Mouse (Mus musculus) heart, embryonic 10.5 days (tissue): ENCODE results near the gene Spaca9. TPM values are rescaled to one million over a fixed set of nuclear protein-coding genes. Genes with fewer than 3 reads are reported as not detected.

Experiments used
- DNase-seq: peaks from one replicate; pipeline ENCODE4 v3.0.0-alpha.2; 2017; ENCODE audit warnings: low spot score
- H3K27ac ChIP-seq: fragments of 300-500 bp; sonication (generic); 2 replicates; pipeline ENCODE4 v1.5.1; 2016; ENCODE audit warnings: mild to moderate bottlenecking
- H3K27me3 ChIP-seq: fragments of 300-500 bp; sonication (generic); 2 replicates; pipeline ENCODE4 v1.6.1; 2016; ENCODE audit warnings: mild to moderate bottlenecking; ENCODE audit not compliant: poor library complexity, insufficient read depth, severe bottlenecking
- H3K36me3 ChIP-seq: fragments of 300-500 bp; sonication (generic); 2 replicates; pipeline ENCODE4 v1.6.1; 2016; ENCODE audit warnings: mild to moderate bottlenecking, moderate library complexity
- H3K4me1 ChIP-seq: fragments of 300-500 bp; sonication (generic); 2 replicates; pipeline ENCODE4 v1.6.1; 2016; ENCODE audit warnings: mild to moderate bottlenecking
- H3K4me3 ChIP-seq: fragments of 300-500 bp; sonication (generic); 2 replicates; pipeline ENCODE4 v1.5.1; 2016; ENCODE audit warnings: mild to moderate bottlenecking, moderate library complexity
- H3K9me3 ChIP-seq: fragments of 300-500 bp; sonication (generic); 2 replicates; pipeline ENCODE4 v1.6.1; 2016; ENCODE audit warnings: mild to moderate bottlenecking, moderate library complexity
- WGBS: fragments of 180-500 bp; shearing (Covaris S2); methylation state at CpG from one replicate; pipeline ENCODE4 v1.1.7; 2016; 5-methylcytosine and 5-hydroxymethylcytosine counted together
- polyA plus RNA-seq: library from polyadenylated mRNA; unstranded; fragments of >200 nt; fragmentation: Nextera tagmentation; extraction: Ambion mirVana; gene quantifications from 2 replicates; pipeline ENCODE4 v1.2.1, GENCODE M21; 2016

Spaca9 gene
- polyA plus RNA-seq, 1 experiment from 2014 or later: 4.7 TPM

DNA sequence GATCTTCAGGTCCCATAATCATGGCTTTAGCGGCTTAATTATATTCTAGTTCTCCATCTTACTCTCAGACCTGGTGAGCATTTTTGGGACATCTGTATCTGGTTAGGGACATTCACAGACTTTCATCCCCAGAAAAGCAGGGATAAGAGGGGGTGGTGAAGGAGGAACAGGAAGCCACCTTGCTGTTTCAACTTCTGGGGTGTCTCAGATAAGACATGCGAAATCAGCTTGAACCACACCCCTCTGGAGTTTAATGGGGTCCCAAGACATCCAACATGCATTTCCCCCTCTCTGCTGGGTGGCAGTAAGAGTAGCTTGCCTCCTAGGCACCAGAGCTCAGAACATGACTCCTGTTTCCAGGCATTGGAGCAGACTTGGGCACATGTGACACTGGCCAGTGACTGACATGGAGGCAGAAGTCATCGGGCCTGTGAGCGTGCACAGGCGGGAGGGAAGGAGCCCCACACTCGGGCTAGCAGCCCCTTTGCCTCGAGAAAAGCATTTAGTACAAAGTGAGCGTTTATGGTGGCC lies 6.6 kb upstream of the Spaca9 start:
- WGBS: 65% methylated on average over 8 of the region's 8 CpGs
- Histone ChIP-seq H3K27me3 (peaks cover 13% of the 10 kb centered on the region; the same call in 1 of the 2 replicates), H3K4me3 (no peak overlapping the region), H3K27ac (no peak overlapping the region), H3K4me1 (peaks cover 4% of the 10 kb centered on the region; the same call in 1 of the 2 replicates), H3K9me3 (no peaks in the 10 kb centered on the region), H3K36me3 (no peaks in the 10 kb centered on the region)
- DNase-seq: no peak

- peak; percentile 92 for DNase-seq
- H3K4me3 ChIP-seq: no peak overlapping the region
- WGBS: 62% methylated on average over 8 of the region's 8 CpGs
- peaks cover 26% of the 10 kb centered on the region for H3K4me1 ChIP-seq
- H3K36me3 ChIP-seq: no peaks in the 10 kb centered on the region
- no peak overlapping the region for H3K27ac ChIP-seq
- H3K27me3 ChIP-seq: peaks cover 16% of the 10 kb centered on the region; the same call in 1 of the 2 replicates
- H3K9me3 ChIP-seq: no peaks in the 10 kb centered on the region
Observed at GRCm38 (mm10) chr2:28701646-28702262, 2.2 kb upstream of the Spaca9 start.

GRCm38 (mm10) chr2:28698566-28698965 lies 961 bp downstream of the Spaca9 start:
- DNase-seq: no peak
- Histone ChIP-seq H3K27me3 (peaks cover 14% of the 10 kb centered on the region), H3K36me3 (no peaks in the 10 kb centered on the region), H3K27ac (no peak overlapping the region), H3K9me3 (no peaks in the 10 kb centered on the region), H3K4me3 (0 out of 2 replicates have a peak overlapping the region, but pooled peaks have one; percentile 79), H3K4me1 (peaks cover 22% of the 10 kb centered on the region)
- WGBS: 71% methylated on average over 5 of the region's 5 CpGs

DNA sequence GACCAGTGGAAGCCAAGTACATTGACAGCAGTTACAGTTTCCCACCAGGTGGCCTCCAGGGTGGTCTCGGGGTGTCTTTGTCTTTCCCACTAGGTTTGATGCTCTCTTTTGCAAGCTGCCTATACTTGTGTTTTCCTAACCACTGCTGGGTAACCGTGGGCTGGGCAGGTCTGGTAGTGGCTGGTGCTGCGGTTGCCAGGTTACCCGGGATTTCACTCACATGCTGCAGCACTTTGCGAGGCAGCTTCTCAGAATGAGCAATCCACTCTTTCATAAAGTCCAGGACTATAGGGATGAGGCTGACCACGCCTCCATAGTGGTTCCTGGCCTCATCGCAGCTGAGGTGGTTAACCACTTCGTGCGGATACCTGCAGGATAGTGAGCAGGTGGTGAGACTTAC lies 6.8 kb downstream of the Spaca9 start:
- no peaks in the 10 kb centered on the region for H3K9me3 ChIP-seq
- WGBS: 77% methylated on average over 9 of the region's 9 CpGs
- H3K4me1 ChIP-seq: no peaks in the 10 kb centered on the region; the same call in 1 of the 2 replicates
- DNase-seq: no peak
- H3K27ac ChIP-seq: no peak overlapping the region
- H3K27me3 ChIP-seq: peaks cover 6% of the 10 kb centered on the region
- peaks cover 4% of the 10 kb centered on the region for H3K36me3 ChIP-seq
- no peak overlapping the region for H3K4me3 ChIP-seq

DNA sequence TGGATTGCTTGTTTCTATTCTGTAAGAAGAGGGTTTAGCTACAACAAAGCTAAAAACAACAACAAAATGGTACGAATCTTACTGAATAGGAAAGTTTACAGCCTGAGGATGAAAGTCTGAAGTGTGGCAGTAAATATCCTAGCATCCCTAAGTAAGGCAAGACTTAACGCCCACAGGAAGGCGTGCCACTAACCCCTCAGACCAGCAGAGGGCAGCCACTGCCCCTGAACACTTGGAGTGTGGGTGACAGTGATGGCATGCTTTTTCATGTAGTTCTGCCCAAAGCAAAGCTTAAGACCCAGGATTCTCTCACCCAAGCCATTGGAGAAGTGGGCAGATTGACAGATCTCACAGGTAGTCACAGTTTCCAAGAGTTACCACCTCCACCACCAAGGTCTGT lies 11.1 kb downstream of the Spaca9 start:
- Histone ChIP-seq H3K4me1 (no peaks in the 10 kb centered on the region), H3K27ac (no peak overlapping the region), H3K36me3 (peaks cover 47% of the 10 kb centered on the region), H3K27me3 (no peaks in the 10 kb centered on the region), H3K9me3 (no peaks in the 10 kb centered on the region), H3K4me3 (no peak overlapping the region)
- WGBS: 43% methylated on average over 3 of the region's 3 CpGs
- no peak for DNase-seq

DNA sequence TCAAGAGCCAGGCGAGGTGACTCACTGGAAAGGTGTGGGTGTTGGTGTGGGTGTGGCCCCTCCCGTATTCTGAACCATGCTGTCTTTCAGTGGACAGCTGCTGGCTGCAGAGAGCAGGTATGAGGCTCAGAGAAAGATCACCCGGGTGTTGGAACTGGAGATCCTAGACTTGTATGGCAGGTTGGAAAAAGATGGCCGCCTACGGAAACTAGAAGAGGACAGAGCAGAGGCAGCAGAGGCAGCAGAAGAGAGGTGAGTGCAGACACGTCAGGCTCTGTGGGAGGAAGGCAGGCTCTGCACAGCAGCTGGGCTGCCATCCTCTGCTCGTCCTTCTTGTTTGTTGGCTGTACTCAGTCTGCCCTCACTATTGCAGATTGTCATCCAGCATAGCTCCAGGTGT lies 13.6 kb downstream of the Spaca9 start:
- H3K27me3 ChIP-seq: no peaks in the 10 kb centered on the region
- H3K36me3 ChIP-seq: peaks cover 72% of the 10 kb centered on the region
- H3K4me1 ChIP-seq: no peaks in the 10 kb centered on the region
- 84% methylated on average over 7 of the region's 7 CpGs for WGBS
- no peaks in the 10 kb centered on the region for H3K9me3 ChIP-seq
- no peak for DNase-seq
- H3K4me3 ChIP-seq: no peak overlapping the region
- H3K27ac ChIP-seq: no peak overlapping the region

GRCm38 (mm10) chr2:28681718-28682117 lies 17.8 kb downstream of the Spaca9 start:
- Histone ChIP-seq H3K36me3 (peaks cover 95% of the 10 kb centered on the region), H3K4me3 (no peak overlapping the region)

DNA sequence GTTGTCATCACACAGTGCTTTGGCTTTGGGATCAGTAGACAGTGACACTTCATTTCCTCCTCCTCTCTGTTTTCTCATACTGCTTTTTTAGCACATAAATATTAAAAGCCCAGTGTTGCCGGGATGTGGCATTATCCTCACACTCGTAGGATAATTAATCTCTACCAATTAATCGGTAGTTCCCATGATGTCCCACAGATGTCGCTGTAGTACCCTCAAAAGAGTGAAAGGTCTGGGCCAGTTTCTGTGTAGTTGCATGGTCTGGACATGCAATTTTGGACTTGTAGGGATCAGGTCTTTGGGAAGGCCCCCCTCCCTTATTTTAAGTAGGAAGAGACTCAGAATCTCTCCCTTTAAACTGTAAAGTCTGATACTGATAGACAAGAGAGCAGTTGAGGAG lies 18.8 kb downstream of the Spaca9 start:
- no peak overlapping the region for H3K4me3 ChIP-seq
- 42% methylated on average over 4 of the region's 4 CpGs for WGBS
- H3K27ac ChIP-seq: no peak overlapping the region
- no peaks in the 10 kb centered on the region for H3K4me1 ChIP-seq
- H3K36me3 ChIP-seq: peaks cover 95% of the 10 kb centered on the region
- no peaks in the 10 kb centered on the region for H3K27me3 ChIP-seq
- no peak for DNase-seq
- no peaks in the 10 kb centered on the region for H3K9me3 ChIP-seq

More at GRCm38 (mm10) chr2:28681718-28682117, 17.8 kb downstream of the Spaca9 start:
- 87% methylated on average over 4 of the region's 4 CpGs for WGBS
- Histone ChIP-seq H3K27ac (no peak overlapping the region), H3K9me3 (no peaks in the 10 kb centered on the region), H3K27me3 (no peaks in the 10 kb centered on the region), H3K4me1 (no peaks in the 10 kb centered on the region)
- DNase-seq: no peak

GRCm38 (mm10) chr2:28676005-28676404 lies 23.5 kb downstream of the Spaca9 start:
- WGBS: 93% methylated on average over 8 of the region's 8 CpGs
- Histone ChIP-seq H3K36me3 (peaks cover 91% of the 10 kb centered on the region), H3K27me3 (no peaks in the 10 kb centered on the region)

GRCm38 (mm10) chr2:28671438-28671837 lies 28.1 kb downstream of the Spaca9 start:
- Histone ChIP-seq H3K27me3 (no peaks in the 10 kb centered on the region), H3K9me3 (no peaks in the 10 kb centered on the region), H3K4me1 (no peaks in the 10 kb centered on the region), H3K4me3 (no peak overlapping the region), H3K36me3 (peaks cover 86% of the 10 kb centered on the region), H3K27ac (no peak overlapping the region)
- no peak for DNase-seq
- WGBS: 73% methylated on average over 2 of the region's 2 CpGs

More at GRCm38 (mm10) chr2:28676005-28676404, 23.5 kb downstream of the Spaca9 start:
- Histone ChIP-seq H3K9me3 (no peaks in the 10 kb centered on the region), H3K4me3 (no peak overlapping the region), H3K27ac (no peak overlapping the region), H3K4me1 (no peaks in the 10 kb centered on the region)
- no peak for DNase-seq

GRCm38 (mm10) chr2:28665818-28666217 lies 33.7 kb downstream of the Spaca9 start:
- no peaks in the 10 kb centered on the region for H3K27me3 ChIP-seq
- peaks cover 83% of the 10 kb centered on the region for H3K36me3 ChIP-seq
- 83% methylated on average over 3 of the region's 3 CpGs for WGBS
- H3K4me3 ChIP-seq: no peak overlapping the region
- no peaks in the 10 kb centered on the region for H3K4me1 ChIP-seq
- H3K27ac ChIP-seq: no peak overlapping the region
- no peak for DNase-seq
- H3K9me3 ChIP-seq: no peaks in the 10 kb centered on the region

DNA sequence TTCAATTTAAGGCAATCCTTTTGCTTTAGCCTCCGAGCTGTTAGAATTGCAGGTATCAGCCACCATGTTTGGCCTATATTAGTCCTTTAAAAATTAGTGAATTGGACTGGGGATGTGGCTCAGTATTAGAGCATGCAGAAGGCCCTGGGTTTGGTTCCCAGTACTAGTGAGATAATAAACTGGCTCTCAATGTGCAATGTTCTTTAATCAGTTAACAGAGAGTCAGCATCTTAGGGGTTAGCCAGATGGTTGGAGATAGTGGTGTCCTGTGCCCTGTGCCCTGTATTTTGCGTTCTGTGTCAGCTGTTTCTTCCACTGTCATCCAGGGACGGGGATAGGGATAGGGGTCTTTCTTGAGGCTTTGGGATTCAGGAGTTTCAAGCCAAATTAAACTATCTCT lies 36.6 kb downstream of the Spaca9 start:
- Histone ChIP-seq H3K4me1 (no peaks in the 10 kb centered on the region), H3K36me3 (peaks cover 93% of the 10 kb centered on the region), H3K27ac (no peak overlapping the region), H3K4me3 (no peak overlapping the region), H3K9me3 (no peaks in the 10 kb centered on the region), H3K27me3 (no peaks in the 10 kb centered on the region)
- WGBS: 87% methylated on average over 3 of the region's 3 CpGs
- no peak for DNase-seq

GRCm38 (mm10) chr2:28656216-28656615 lies 43.3 kb downstream of the Spaca9 start:
- peaks cover 58% of the 10 kb centered on the region for H3K36me3 ChIP-seq
- WGBS: 74% methylated on average over 8 of the region's 8 CpGs

More at GRCm38 (mm10) chr2:28656216-28656615, 43.3 kb downstream of the Spaca9 start:
- Histone ChIP-seq H3K4me3 (no peak overlapping the region), H3K4me1 (no peaks in the 10 kb centered on the region), H3K27ac (no peak overlapping the region), H3K27me3 (no peaks in the 10 kb centered on the region), H3K9me3 (no peaks in the 10 kb centered on the region)
- DNase-seq: no peak
